Mouse (Mus musculus) right cerebral cortex, adult 2 months (tissue): ENCODE measurements around the gene Rhbdf2.
A peak's percentile ranks its signal among the peaks of the same experiment; 100 is the strongest.

Experiments used
- DNase-seq, 2 experiments: peaks; one replicate each; pipeline ENCODE4 v3.0.0; 2021 to 2022; ENCODE audit warnings: low spot score in 2 of 2

The Rhbdf2 gene

GRCm38 (mm10) chr11:116589020-116589531 is 37.7 kb downstream of the Rhbdf2 start:
- no peak for DNase-seq

- DNase-seq, result peak; percentile 54 to 76
These were observed 39.8 kb downstream of the Rhbdf2 start for GRCm38 (mm10) chr11:116586801-116587631.

- no peak for DNase-seq
These were observed 40.5 kb downstream of the Rhbdf2 start, which contains the start of gene Aanat for GRCm38 (mm10) chr11:116586310-116586709. Gene Aanat, plus strand, starts transcription at chr11:116586432.

- no peak for DNase-seq
These were observed 41.1 kb downstream of the Rhbdf2 start for GRCm38 (mm10) chr11:116585682-116586081.

GRCm38 (mm10) chr11:116581376-116581814 is 45.4 kb downstream of the Rhbdf2 start, which contains the start of gene Ube2o:
Gene Ube2o, minus strand, starts transcription at chr11:116581447.
- DNase-seq, result peak; percentile 83 to 85

- peak; percentile 48 to 59 for DNase-seq
These were observed 46.0 kb downstream of the Rhbdf2 start for GRCm38 (mm10) chr11:116580711-116581375.

GRCm38 (mm10) chr11:116580031-116580652 is 46.7 kb downstream of the Rhbdf2 start:
- peak in 1 of 2 experiments; percentile 31 for DNase-seq

GRCm38 (mm10) chr11:116579280-116579679 is 47.5 kb downstream of the Rhbdf2 start:
- DNase-seq, result no peak

GRCm38 (mm10) chr11:116575396-116575795 is 51.4 kb downstream of the Rhbdf2 start:
- no peak for DNase-seq

GRCm38 (mm10) chr11:116574982-116575381 is 51.8 kb downstream of the Rhbdf2 start:
- DNase-seq, result no peak

GRCm38 (mm10) chr11:116574486-116574885 is 52.3 kb downstream of the Rhbdf2 start:
- DNase-seq, result no peak

GRCm38 (mm10) chr11:116572756-116573543 is 53.9 kb downstream of the Rhbdf2 start:
- DNase-seq, result peak; percentile 47 to 59

GRCm38 (mm10) chr11:116571767-116572679 is 54.8 kb downstream of the Rhbdf2 start:
- DNase-seq, result no peak

- peak in 1 of 2 experiments; percentile 38 for DNase-seq
These were observed 56.0 kb downstream of the Rhbdf2 start for GRCm38 (mm10) chr11:116570821-116571220.

- DNase-seq, result no peak
These were observed 59.3 kb downstream of the Rhbdf2 start for GRCm38 (mm10) chr11:116567531-116567930.

- DNase-seq, result no peak
These were observed 61.4 kb downstream of the Rhbdf2 start for GRCm38 (mm10) chr11:116565283-116566041.

GRCm38 (mm10) chr11:116556308-116556707 is 70.5 kb downstream of the Rhbdf2 start:
- no peak for DNase-seq

GRCm38 (mm10) chr11:116555572-116555971 is 71.2 kb downstream of the Rhbdf2 start:
- no peak for DNase-seq

GRCm38 (mm10) chr11:116554171-116554878 is 72.5 kb downstream of the Rhbdf2 start:
- no peak for DNase-seq
